Mouse (Mus musculus) lung, postnatal 0 days (tissue): ENCODE data around the gene Pde10a. TPM values are rescaled to one million over a fixed set of nuclear protein-coding genes. Genes with fewer than 3 reads are reported as not detected.
A peak's percentile ranks its signal among the peaks of the same experiment; 100 is the strongest.

ENCODE experiments used
- ATAC-seq: fragments of 200-750 bp; cut with Nextera tagmentation; 2 replicates; pipeline ENCODE4 v1.8.0; 2017; ENCODE audit warnings: moderate library complexity
- DNase-seq: peaks from one replicate; pipeline ENCODE4 v3.0.0-alpha.2; 2016; ENCODE audit warnings: low spot score
- H3K27ac ChIP-seq: fragments of 300-500 bp; sonication (generic); 2 replicates; pipeline ENCODE4 v1.5.1; 2014; ENCODE audit warnings: antibody characterized with exemption, mild to moderate bottlenecking, low read length, mixed read lengths
- H3K27me3 ChIP-seq: fragments of 300-500 bp; sonication (generic); replicated peaks from 2 replicates; pipeline ENCODE4 v1.6.1; 2014; ENCODE audit warnings: low read length, mixed read lengths; ENCODE audit not compliant: insufficient read depth
- H3K36me3 ChIP-seq: fragments of 300-500 bp; sonication (generic); 2 replicates; pipeline ENCODE4 v1.6.1; 2014; ENCODE audit warnings: low read length, mixed read lengths; ENCODE audit not compliant: insufficient read depth
- H3K4me1 ChIP-seq: fragments of 300-500 bp; sonication (generic); 2 replicates; pipeline ENCODE4 v1.6.1; 2014; ENCODE audit warnings: antibody characterized with exemption, low read depth, low read length, mixed read lengths; ENCODE audit not compliant: insufficient read depth
- H3K4me2 ChIP-seq: fragments of 300-500 bp; sonication (generic); replicated peaks from 2 replicates; pipeline ENCODE4 v1.6.1; 2014; ENCODE audit warnings: low read depth, mild to moderate bottlenecking, low read length, moderate library complexity, mixed read lengths
- H3K4me3 ChIP-seq: fragments of 300-500 bp; sonication (generic); 2 replicates; pipeline ENCODE4 v1.5.1; 2014; ENCODE audit warnings: low read depth, low read length
- H3K9ac ChIP-seq: fragments of 300-500 bp; sonication (generic); replicated peaks from 2 replicates; pipeline ENCODE4 v1.6.1; 2014; ENCODE audit warnings: low read depth, mild to moderate bottlenecking
- H3K9me3 ChIP-seq: fragments of 300-500 bp; sonication (generic); 2 replicates; pipeline ENCODE4 v1.6.1; 2016; ENCODE audit warnings: low read length, mixed read lengths
- CTCF ChIP-seq: IDR thresholded peaks from 2 replicates; pipeline ENCODE4 v1.5.1; 2016; ENCODE audit warnings: antibody characterized with exemption, mild to moderate bottlenecking
- EP300 ChIP-seq: IDR thresholded peaks from 2 replicates; pipeline ENCODE4 v1.6.1; 2016; ENCODE audit warnings: antibody characterized with exemption, mild to moderate bottlenecking, control low read depth
- WGBS: fragments of 180-500 bp; shearing (Covaris S2); extraction: QIAGEN DNeasy Blood & Tissue Kit; methylation state at CpG from one replicate; pipeline ENCODE4 v1.1.7; 2014; 5-methylcytosine and 5-hydroxymethylcytosine counted together
- polyA plus RNA-seq: library from polyadenylated mRNA; unstranded; fragments of >200 nt; fragmentation: Nextera tagmentation; extraction: Ambion mirVana; gene quantifications from 2 replicates; pipeline ENCODE4 v1.2.1, GENCODE M21; 2015

Pde10a gene
- polyA plus RNA-seq, 1 experiment from 2014 or later, result 0.86 TPM

GRCm38 (mm10) chr17:8807345-8807744 is 282.2 kb downstream of the Pde10a start:
- TF ChIP-seq EP300, result no peak
- peak; percentile 82 for TF ChIP-seq CTCF
- no peak overlapping the region for H3K4me2 ChIP-seq
- H3K27ac ChIP-seq, result no peak overlapping the region
- DNase-seq, result peak; percentile 21
- 41% methylated on average over 3 of the region's 3 CpGs for WGBS
- ATAC-seq, result no peak
- H3K4me3 ChIP-seq, result no peak overlapping the region
- no peaks in the 10 kb centered on the region for H3K36me3 ChIP-seq
- no peak overlapping the region for H3K9ac ChIP-seq
- no peaks in the 10 kb centered on the region for H3K4me1 ChIP-seq
- H3K9me3 ChIP-seq, result no peaks in the 10 kb centered on the region
- peaks cover 23% of the 10 kb centered on the region for H3K27me3 ChIP-seq

GRCm38 (mm10) chr17:8809771-8810170 is 284.6 kb downstream of the Pde10a start:
- DNase-seq (peak; percentile 36), ATAC-seq (peak; percentile 23; the same call in 1 of the 2 replicates)
- Histone ChIP-seq H3K4me3 (no peak overlapping the region), H3K4me2 (no peak overlapping the region), H3K27me3 (0 out of 2 replicates have a peak, but pooled peaks cover 4% of the 10 kb centered on the region), H3K27ac (no peak overlapping the region), H3K4me1 (no peaks in the 10 kb centered on the region), H3K9me3 (no peaks in the 10 kb centered on the region), H3K36me3 (no peaks in the 10 kb centered on the region), H3K9ac (no peak overlapping the region)
- 42% methylated on average over 6 of the region's 6 CpGs for WGBS
- TF ChIP-seq CTCF (no peak), EP300 (0 out of 2 replicates have a peak, but pooled peaks have one; percentile 21)

GRCm38 (mm10) chr17:8810201-8810600 is 285.0 kb downstream of the Pde10a start:
- whole genome bisulfite sequencing, result 73% methylated on average over 8 of the region's 8 CpGs

GRCm38 (mm10) chr17:8812228-8812865 is 287.2 kb downstream of the Pde10a start:
- H3K9me3 ChIP-seq, result no peaks in the 10 kb centered on the region
- H3K27me3 ChIP-seq, result no peaks in the 10 kb centered on the region
- H3K36me3 ChIP-seq, result no peaks in the 10 kb centered on the region
- H3K4me3 ChIP-seq, result no peak overlapping the region
- no peak for TF ChIP-seq EP300
- TF ChIP-seq CTCF, result peak; percentile 29
- DNase-seq (no peak), ATAC-seq (0 out of 2 replicates have a peak, but pooled peaks have one; percentile 21)
- H3K9ac ChIP-seq, result no peak overlapping the region
- no peak overlapping the region for H3K4me2 ChIP-seq
- no peak overlapping the region for H3K27ac ChIP-seq
- no peaks in the 10 kb centered on the region for H3K4me1 ChIP-seq
- WGBS, result 33% methylated on average over 12 of the region's 12 CpGs

More at GRCm38 (mm10) chr17:8810201-8810600, 285.0 kb downstream of the Pde10a start:
- no peak overlapping the region for H3K27ac ChIP-seq
- TF ChIP-seq EP300 (no peak), CTCF (no peak)
- H3K4me3 ChIP-seq, result no peak overlapping the region
- no peak for ATAC-seq
- no peak overlapping the region for H3K4me2 ChIP-seq
- H3K9me3 ChIP-seq, result no peaks in the 10 kb centered on the region
- 0 out of 2 replicates have a peak, but pooled peaks cover 2% of the 10 kb centered on the region for H3K27me3 ChIP-seq
- no peaks in the 10 kb centered on the region for H3K36me3 ChIP-seq
- DNase-seq, result no peak
- H3K9ac ChIP-seq, result no peak overlapping the region
- no peaks in the 10 kb centered on the region for H3K4me1 ChIP-seq

- Histone ChIP-seq H3K9me3 (no peaks in the 10 kb centered on the region), H3K4me3 (no peak overlapping the region), H3K27ac (no peak overlapping the region), H3K27me3 (no peaks in the 10 kb centered on the region), H3K9ac (no peak overlapping the region), H3K4me2 (no peak overlapping the region), H3K4me1 (no peaks in the 10 kb centered on the region), H3K36me3 (no peaks in the 10 kb centered on the region)
- WGBS, result 57% methylated on average over 3 of the region's 3 CpGs
- ATAC-seq (no peak), DNase-seq (no peak)
- no peak for TF ChIP-seq CTCF
- TF ChIP-seq EP300, result no peak
Measured at GRCm38 (mm10) chr17:8813773-8814491, 288.8 kb downstream of the Pde10a start.

GRCm38 (mm10) chr17:8815376-8815775 is 290.2 kb downstream of the Pde10a start:
- no peak for TF ChIP-seq CTCF
- no peak for TF ChIP-seq EP300

More at GRCm38 (mm10) chr17:8815376-8815775, 290.2 kb downstream of the Pde10a start:
- Histone ChIP-seq H3K4me2 (no peak overlapping the region), H3K9ac (no peak overlapping the region), H3K9me3 (no peaks in the 10 kb centered on the region), H3K27ac (no peak overlapping the region), H3K4me1 (no peaks in the 10 kb centered on the region), H3K27me3 (no peaks in the 10 kb centered on the region), H3K36me3 (no peaks in the 10 kb centered on the region), H3K4me3 (no peak overlapping the region)
- WGBS, result 91% methylated on average over 3 of the region's 3 CpGs
- no peak for DNase-seq
- no peak for ATAC-seq
